Mouse (Mus musculus): ENCODE data around the gene Trim14. TPM values are rescaled to one million over a fixed set of nuclear protein-coding genes. Genes with fewer than 3 reads are reported as not detected.
"Not testable (repeated sequence)": the region's sequence is repeated elsewhere in the genome, so short reads cannot be mapped to it uniquely, and the experiment has no call there.

Trim14 gene
- polyA plus RNA-seq (2012; ENCODE audit: insufficient read depth, insufficient read length, missing spikeins) = 3.3 and 3.5 TPM in 2 replicates

GRCm38 (mm10) chr4:46535840-46536361 lies at the start of gene Trim14:
Gene Trim14, minus strand, starts transcription at chr4:46536141.
- H3K4me3 ChIP-seq (ENCODE audit: insufficient read depth, low read depth, low read length) = peak within 1 kb of the TSS; percentile 73
- peak within 1 kb of the TSS; percentile 28; the same call in 1 of the 2 replicates for H3K27ac ChIP-seq (replicated peaks; ENCODE audit: low read depth, low read length)

GRCm38 (mm10) chr4:46585041-46585810 lies 49.3 kb upstream of the Trim14 start:
- Histone ChIP-seq H3K4me3 (ENCODE audit: insufficient read depth, low read depth, low read length) (no peak overlapping the region), H3K27ac (replicated peaks; ENCODE audit: low read depth, low read length) (no peak overlapping the region), H3K4me1 (ENCODE audit: control insufficient read depth, insufficient read depth, insufficient read length, low read length) (no peaks in the 10 kb centered on the region)

More at GRCm38 (mm10) chr4:46535840-46536361, at the start of gene Trim14:
- no peaks in the 10 kb centered on the region for H3K4me1 ChIP-seq (ENCODE audit: control insufficient read depth, insufficient read depth, insufficient read length, low read length)

- not testable (repeated sequence) for H3K4me3 ChIP-seq (ENCODE audit: insufficient read depth, low read depth, low read length); H3K27ac ChIP-seq (replicated peaks; ENCODE audit: low read depth, low read length)
Measured at GRCm38 (mm10) chr4:46584536-46584935, 48.6 kb upstream of the Trim14 start.

GRCm38 (mm10) chr4:46584084-46584483 lies 48.1 kb upstream of the Trim14 start:
- not testable (repeated sequence) for H3K27ac ChIP-seq (replicated peaks; ENCODE audit: low read depth, low read length); H3K4me3 ChIP-seq (ENCODE audit: insufficient read depth, low read depth, low read length); H3K4me1 ChIP-seq (ENCODE audit: control insufficient read depth, insufficient read depth, insufficient read length, low read length)

More at GRCm38 (mm10) chr4:46584536-46584935, 48.6 kb upstream of the Trim14 start:
- H3K4me1 ChIP-seq (ENCODE audit: control insufficient read depth, insufficient read depth, insufficient read length, low read length) = not testable (repeated sequence)

- not testable (repeated sequence) for H3K4me3 ChIP-seq (ENCODE audit: insufficient read depth, low read depth, low read length); H3K4me1 ChIP-seq (ENCODE audit: control insufficient read depth, insufficient read depth, insufficient read length, low read length); H3K27ac ChIP-seq (replicated peaks; ENCODE audit: low read depth, low read length)
Measured at GRCm38 (mm10) chr4:46582024-46582423, 46.1 kb upstream of the Trim14 start.

GRCm38 (mm10) chr4:46581577-46581976 lies 45.6 kb upstream of the Trim14 start:
- H3K27ac ChIP-seq (replicated peaks; ENCODE audit: low read depth, low read length); H3K4me1 ChIP-seq (ENCODE audit: control insufficient read depth, insufficient read depth, insufficient read length, low read length); H3K4me3 ChIP-seq (ENCODE audit: insufficient read depth, low read depth, low read length): not testable (repeated sequence)

GRCm38 (mm10) chr4:46580799-46581243 lies 44.9 kb upstream of the Trim14 start:
- 0 out of 2 replicates have a peak overlapping the region, but pooled peaks have one; percentile 33 for H3K27ac ChIP-seq (replicated peaks; ENCODE audit: low read depth, low read length)
- H3K4me3 ChIP-seq (ENCODE audit: insufficient read depth, low read depth, low read length); H3K4me1 ChIP-seq (ENCODE audit: control insufficient read depth, insufficient read depth, insufficient read length, low read length): not testable (repeated sequence)

- not testable (repeated sequence) for H3K4me1 ChIP-seq (ENCODE audit: control insufficient read depth, insufficient read depth, insufficient read length, low read length); H3K4me3 ChIP-seq (ENCODE audit: insufficient read depth, low read depth, low read length); H3K27ac ChIP-seq (replicated peaks; ENCODE audit: low read depth, low read length)
Measured at GRCm38 (mm10) chr4:46578796-46579346, 42.9 kb upstream of the Trim14 start.

GRCm38 (mm10) chr4:46578228-46578627 lies 42.3 kb upstream of the Trim14 start:
- H3K4me1 ChIP-seq (ENCODE audit: control insufficient read depth, insufficient read depth, insufficient read length, low read length) = no peaks in the 10 kb centered on the region
- no peak overlapping the region for H3K27ac ChIP-seq (replicated peaks; ENCODE audit: low read depth, low read length)
- H3K4me3 ChIP-seq (ENCODE audit: insufficient read depth, low read depth, low read length) = no peak overlapping the region

- H3K4me3 ChIP-seq (ENCODE audit: insufficient read depth, low read depth, low read length); H3K27ac ChIP-seq (replicated peaks; ENCODE audit: low read depth, low read length); H3K4me1 ChIP-seq (ENCODE audit: control insufficient read depth, insufficient read depth, insufficient read length, low read length): not testable (repeated sequence)
Measured at GRCm38 (mm10) chr4:46575509-46576284, 39.8 kb upstream of the Trim14 start.

- Histone ChIP-seq H3K4me3 (ENCODE audit: insufficient read depth, low read depth, low read length) (no peak overlapping the region), H3K4me1 (ENCODE audit: control insufficient read depth, insufficient read depth, insufficient read length, low read length) (no peaks in the 10 kb centered on the region), H3K27ac (replicated peaks; ENCODE audit: low read depth, low read length) (0 out of 2 replicates have a peak overlapping the region, but pooled peaks have one; percentile 27)
Measured at GRCm38 (mm10) chr4:46574841-46575240, 38.9 kb upstream of the Trim14 start.

- H3K4me3 ChIP-seq (ENCODE audit: insufficient read depth, low read depth, low read length) = no peak overlapping the region
- H3K27ac ChIP-seq (replicated peaks; ENCODE audit: low read depth, low read length) = no peak overlapping the region
- no peaks in the 10 kb centered on the region for H3K4me1 ChIP-seq (ENCODE audit: control insufficient read depth, insufficient read depth, insufficient read length, low read length)
Measured at GRCm38 (mm10) chr4:46574024-46574753, 38.2 kb upstream of the Trim14 start.

GRCm38 (mm10) chr4:46572616-46573015 lies 36.7 kb upstream of the Trim14 start:
- no peaks in the 10 kb centered on the region for H3K4me1 ChIP-seq (ENCODE audit: control insufficient read depth, insufficient read depth, insufficient read length, low read length)

GRCm38 (mm10) chr4:46571744-46572143 lies 35.8 kb upstream of the Trim14 start:
- no peak overlapping the region for H3K27ac ChIP-seq (replicated peaks; ENCODE audit: low read depth, low read length)
- no peak overlapping the region for H3K4me3 ChIP-seq (ENCODE audit: insufficient read depth, low read depth, low read length)
- no peaks in the 10 kb centered on the region for H3K4me1 ChIP-seq (ENCODE audit: control insufficient read depth, insufficient read depth, insufficient read length, low read length)

More at GRCm38 (mm10) chr4:46572616-46573015, 36.7 kb upstream of the Trim14 start:
- Histone ChIP-seq H3K4me3 (ENCODE audit: insufficient read depth, low read depth, low read length) (no peak overlapping the region), H3K27ac (replicated peaks; ENCODE audit: low read depth, low read length) (no peak overlapping the region)
